Mouse (Mus musculus): ENCODE results near the gene St6galnac3.

St6galnac3 gene

GRCm38 (mm10) chr3:153353313-153354103 is 371.5 kb downstream of the St6galnac3 start:
- no peak for DNase-seq (ENCODE audit: low spot score in 2 of 2)

- no peak for DNase-seq (ENCODE audit: low spot score in 2 of 2)
Measured at GRCm38 (mm10) chr3:153349981-153350380, 375.0 kb downstream of the St6galnac3 start.

- DNase-seq (ENCODE audit: low spot score in 2 of 2) = no peak
Measured at GRCm38 (mm10) chr3:153348797-153349465, 376.0 kb downstream of the St6galnac3 start.

- DNase-seq (ENCODE audit: low spot score in 2 of 2) = no peak
Measured at GRCm38 (mm10) chr3:153344979-153345378, 380.0 kb downstream of the St6galnac3 start.

GRCm38 (mm10) chr3:153339940-153340339 is 385.0 kb downstream of the St6galnac3 start:
- DNase-seq (ENCODE audit: low spot score in 2 of 2) = no peak

- DNase-seq (ENCODE audit: low spot score in 2 of 2) = no peak
Measured at GRCm38 (mm10) chr3:153339091-153339490, 385.9 kb downstream of the St6galnac3 start.

GRCm38 (mm10) chr3:153337779-153338178 is 387.2 kb downstream of the St6galnac3 start:
- no peak for DNase-seq (ENCODE audit: low spot score in 2 of 2)

GRCm38 (mm10) chr3:153337221-153337620 is 387.8 kb downstream of the St6galnac3 start:
- no peak for DNase-seq (ENCODE audit: low spot score in 2 of 2)

GRCm38 (mm10) chr3:153334152-153334825 is 390.7 kb downstream of the St6galnac3 start:
- no peak for DNase-seq (ENCODE audit: low spot score in 2 of 2)

GRCm38 (mm10) chr3:153324307-153324706 is 400.7 kb downstream of the St6galnac3 start:
- no peak for DNase-seq (ENCODE audit: low spot score in 2 of 2)

GRCm38 (mm10) chr3:153323446-153323845 is 401.5 kb downstream of the St6galnac3 start:
- DNase-seq (ENCODE audit: low spot score in 2 of 2) = no peak

- DNase-seq (ENCODE audit: low spot score in 2 of 2) = no peak
Measured at GRCm38 (mm10) chr3:153313583-153313982, 411.4 kb downstream of the St6galnac3 start.

GRCm38 (mm10) chr3:153313167-153313566 is 411.8 kb downstream of the St6galnac3 start:
- DNase-seq (ENCODE audit: low spot score in 2 of 2) = no peak

- no peak for DNase-seq (ENCODE audit: low spot score in 2 of 2)
Measured at GRCm38 (mm10) chr3:153312006-153312405, 413.0 kb downstream of the St6galnac3 start.

- no peak for DNase-seq (ENCODE audit: low spot score in 2 of 2)
Measured at GRCm38 (mm10) chr3:153308379-153308778, 416.6 kb downstream of the St6galnac3 start.

GRCm38 (mm10) chr3:153305153-153305552 is 419.8 kb downstream of the St6galnac3 start:
- no peak for DNase-seq (ENCODE audit: low spot score in 2 of 2)

GRCm38 (mm10) chr3:153302376-153302775 is 422.6 kb downstream of the St6galnac3 start:
- DNase-seq (ENCODE audit: low spot score in 2 of 2) = no peak

GRCm38 (mm10) chr3:153296375-153297068 is 428.5 kb downstream of the St6galnac3 start:
- no peak for DNase-seq (ENCODE audit: low spot score in 2 of 2)

- DNase-seq (ENCODE audit: low spot score in 2 of 2) = peak in 1 of 2 experiments; percentile 23
Measured at GRCm38 (mm10) chr3:153292853-153293252, 432.1 kb downstream of the St6galnac3 start.

GRCm38 (mm10) chr3:153292363-153292762 is 432.6 kb downstream of the St6galnac3 start:
- DNase-seq (ENCODE audit: low spot score in 2 of 2) = no peak

GRCm38 (mm10) chr3:153291406-153292045 is 433.4 kb downstream of the St6galnac3 start:
- no peak for DNase-seq (ENCODE audit: low spot score in 2 of 2)
